Mouse (Mus musculus) forebrain, embryonic 15.5 days (tissue): ENCODE results near the gene Gna12. TPM values are rescaled to one million over a fixed set of nuclear protein-coding genes. Genes with fewer than 3 reads are reported as not detected.

Experiments used
- ATAC-seq: fragments of 200-750 bp; cut with Nextera tagmentation; replicated peaks from 2 replicates; pipeline ENCODE4 v1.8.0; 2017; ENCODE audit warnings: mild to moderate bottlenecking, moderate TSS enrichment, moderate library complexity
- H3K27ac ChIP-seq: fragments of 300-500 bp; sonication (generic); replicated peaks from 2 replicates; pipeline ENCODE4 v1.5.1; 2015; ENCODE audit warnings: mild to moderate bottlenecking, inconsistent platforms
- H3K27me3 ChIP-seq: fragments of 300-500 bp; sonication (generic); 2 replicates; pipeline ENCODE4 v1.6.1; 2015; ENCODE audit warnings: inconsistent platforms
- H3K36me3 ChIP-seq: fragments of 300-500 bp; sonication (generic); 2 replicates; pipeline ENCODE4 v1.6.1; 2015; ENCODE audit warnings: mild to moderate bottlenecking, inconsistent platforms
- H3K4me1 ChIP-seq: fragments of 300-500 bp; sonication (generic); 2 replicates; pipeline ENCODE4 v1.6.1; 2015; ENCODE audit warnings: inconsistent platforms
- H3K4me2 ChIP-seq: fragments of 300-500 bp; sonication (generic); replicated peaks from 2 replicates; pipeline ENCODE4 v1.6.1; 2015; ENCODE audit warnings: mild to moderate bottlenecking, inconsistent platforms
- H3K4me3 ChIP-seq: fragments of 300-500 bp; sonication (generic); 2 replicates; pipeline ENCODE4 v1.5.1; 2015; ENCODE audit warnings: mild to moderate bottlenecking, inconsistent platforms
- H3K9ac ChIP-seq: fragments of 300-500 bp; sonication (generic); replicated peaks from 2 replicates; pipeline ENCODE4 v1.6.1; 2015; ENCODE audit warnings: mild to moderate bottlenecking, inconsistent platforms
- H3K9me3 ChIP-seq: fragments of 300-500 bp; sonication (generic); 2 replicates; pipeline ENCODE4 v1.6.1; 2016; ENCODE audit warnings: inconsistent platforms
- WGBS: fragments of 180-500 bp; shearing (Covaris S2); methylation state at CpG from one replicate; pipeline ENCODE4 v1.1.7; 2015; ENCODE audit warnings: mixed read lengths; 5-methylcytosine and 5-hydroxymethylcytosine counted together
- polyA plus RNA-seq: library from polyadenylated mRNA; unstranded; fragments of >200 nt; fragmentation: Nextera tagmentation; extraction: Ambion mirVana; gene quantifications from 2 replicates; pipeline ENCODE4 v1.2.1, GENCODE M21; 2015

Gene Gna12
- polyA plus RNA-seq, 1 experiment from 2014 or later, result 26.3 TPM

DNA sequence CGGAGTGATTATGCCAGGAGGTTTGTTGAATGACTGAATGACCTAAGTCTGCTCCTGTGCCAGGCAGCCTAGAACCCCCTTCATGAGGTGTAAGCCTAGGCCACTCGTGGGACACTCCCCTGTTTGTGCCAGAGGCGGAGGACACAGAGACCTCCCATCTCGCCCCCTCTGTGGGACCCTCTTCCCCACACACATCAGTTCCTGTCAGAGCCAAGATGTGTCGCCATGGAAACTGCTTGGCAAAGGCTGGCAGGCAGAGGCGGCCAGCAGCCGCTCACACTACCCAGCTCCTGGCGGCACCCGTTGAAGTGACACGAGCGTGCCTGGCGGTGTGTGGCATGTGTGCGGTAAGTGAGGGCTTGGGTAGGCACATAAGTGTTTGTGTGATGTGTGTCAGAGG lies 106.4 kb downstream of the Gna12 start, which contains the start of gene Amz1:
TSS of gene Amz1 (plus strand) at position 306 of the 400 bp plus-strand sequence.
- WGBS, result 15% methylated on average over 13 of the region's 13 CpGs
- Histone ChIP-seq H3K36me3 (peaks cover 8% of the 10 kb centered on the region), H3K9ac (0 out of 2 replicates have a peak within 1 kb of the TSS, but pooled peaks have one; percentile 10), H3K4me1 (peaks cover 43% of the 10 kb centered on the region), H3K4me3 (0 out of 2 replicates have a peak within 1 kb of the TSS, but pooled peaks have one; percentile 0), H3K27ac (peak within 1 kb of the TSS; percentile 29; the same call in 1 of the 2 replicates), H3K27me3 (no peaks in the 10 kb centered on the region), H3K9me3 (no peaks in the 10 kb centered on the region), H3K4me2 (0 out of 2 replicates have a peak within 1 kb of the TSS, but pooled peaks have one; percentile 16)
- ATAC-seq, result peak; percentile 83

DNA sequence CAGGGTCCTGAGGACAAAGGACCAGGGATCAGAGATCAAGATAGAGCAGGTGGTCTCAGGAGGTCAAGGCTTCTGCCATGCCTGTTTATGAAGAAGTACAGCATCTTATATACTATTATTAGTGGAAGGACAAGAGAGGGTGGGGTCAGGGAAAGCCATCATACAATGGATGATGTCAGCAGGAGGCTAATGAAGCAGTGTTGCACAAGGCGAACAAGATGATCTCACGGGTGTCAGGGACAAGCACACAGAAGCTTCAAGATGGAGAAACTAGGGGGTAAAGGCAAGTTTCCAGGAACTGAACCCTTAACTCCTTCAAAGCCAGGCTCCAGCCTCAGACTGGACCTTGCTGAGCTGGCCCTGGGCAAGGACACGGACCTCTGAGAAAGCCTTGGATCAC lies 108.1 kb downstream of the Gna12 start:
- H3K9ac ChIP-seq, result no peak overlapping the region
- WGBS, result 61% methylated on average over 3 of the region's 3 CpGs
- no peak overlapping the region for H3K4me3 ChIP-seq

DNA sequence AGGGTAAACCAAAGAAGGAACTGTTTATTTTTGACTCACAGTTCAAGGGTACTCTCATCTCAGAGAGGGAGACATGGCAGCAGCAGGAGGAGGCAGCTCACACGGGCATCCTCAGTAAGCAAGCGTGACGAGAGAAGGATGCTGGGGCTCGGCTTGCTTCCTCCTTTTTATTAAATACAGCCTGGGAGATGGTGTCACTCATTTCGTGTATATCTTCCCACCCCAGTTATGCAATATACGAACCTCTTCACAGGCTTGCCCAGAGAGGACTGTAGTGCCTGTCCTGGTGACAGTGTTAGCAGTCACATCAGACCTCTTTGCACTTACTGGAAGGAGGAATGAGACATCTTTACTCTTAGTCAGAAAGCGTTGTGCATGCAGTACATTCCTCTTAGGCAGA lies 109.5 kb downstream of the Gna12 start:
- H3K27ac ChIP-seq, result no peak overlapping the region
- no peaks in the 10 kb centered on the region for H3K27me3 ChIP-seq
- no peaks in the 10 kb centered on the region for H3K9me3 ChIP-seq
- H3K36me3 ChIP-seq, result peaks cover 38% of the 10 kb centered on the region
- H3K4me3 ChIP-seq, result no peak overlapping the region
- ATAC-seq, result no peak
- H3K9ac ChIP-seq, result no peak overlapping the region
- no peak overlapping the region for H3K4me2 ChIP-seq
- WGBS, result 88% methylated on average over 7 of the region's 7 CpGs
- peaks cover 28% of the 10 kb centered on the region for H3K4me1 ChIP-seq

More for the DNA sequence above, 108.1 kb downstream of the Gna12 start:
- H3K27ac ChIP-seq, result no peak overlapping the region
- no peaks in the 10 kb centered on the region for H3K9me3 ChIP-seq
- H3K36me3 ChIP-seq, result peaks cover 25% of the 10 kb centered on the region
- no peaks in the 10 kb centered on the region for H3K27me3 ChIP-seq
- no peak overlapping the region for H3K4me2 ChIP-seq
- peaks cover 40% of the 10 kb centered on the region for H3K4me1 ChIP-seq
- ATAC-seq, result no peak

DNA sequence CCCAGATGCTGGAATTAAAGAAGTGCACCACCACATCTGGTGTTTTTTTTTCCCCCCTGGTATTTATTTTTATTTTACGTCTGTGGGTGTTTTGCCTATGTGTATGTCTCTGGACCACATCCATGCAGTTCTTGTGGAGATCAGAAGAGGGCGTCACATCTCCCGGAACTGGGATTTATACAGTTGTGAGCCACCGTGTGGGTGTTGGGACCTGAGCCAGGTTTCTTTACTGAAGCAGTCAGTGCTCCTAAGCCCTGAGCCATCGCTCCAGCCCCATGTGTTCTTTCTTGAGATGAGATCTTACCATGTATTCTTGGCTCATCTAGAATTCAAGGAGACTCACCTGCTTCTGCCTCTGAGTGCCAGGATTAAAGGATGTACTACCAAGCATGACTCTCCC lies 119.2 kb downstream of the Gna12 start:
- no peak for ATAC-seq
- H3K4me2 ChIP-seq, result no peak overlapping the region
- H3K36me3 ChIP-seq, result peaks cover 67% of the 10 kb centered on the region
- H3K9ac ChIP-seq, result no peak overlapping the region
- H3K9me3 ChIP-seq, result no peaks in the 10 kb centered on the region
- no peaks in the 10 kb centered on the region for H3K27me3 ChIP-seq
- no peak overlapping the region for H3K4me3 ChIP-seq
- H3K4me1 ChIP-seq, result peaks cover 4% of the 10 kb centered on the region
- 75% methylated on average over 5 of the region's 5 CpGs for WGBS
- no peak overlapping the region for H3K27ac ChIP-seq

DNA sequence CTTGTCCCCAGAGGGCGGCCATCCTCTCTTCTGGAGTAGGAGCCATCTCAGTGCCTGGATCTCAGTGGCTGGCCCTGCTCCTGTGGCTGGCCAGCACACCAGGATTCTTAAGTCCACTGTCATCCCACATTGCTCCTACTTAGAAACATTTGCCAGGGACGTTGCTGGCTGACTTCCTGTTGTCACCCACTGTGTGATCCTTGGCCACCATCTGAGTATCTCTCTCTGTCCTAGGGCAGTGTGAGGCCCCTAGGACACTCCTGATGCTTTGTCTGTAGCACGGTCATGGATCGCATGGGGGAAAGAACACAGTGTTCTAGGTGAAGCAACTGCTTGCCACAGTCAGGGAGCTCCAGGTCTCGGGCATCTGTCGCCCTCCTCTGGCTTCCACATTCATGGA lies 119.9 kb downstream of the Gna12 start:
- 93% methylated on average over 6 of the region's 6 CpGs for WGBS
- no peak for ATAC-seq

More for the DNA sequence above, 119.9 kb downstream of the Gna12 start:
- no peaks in the 10 kb centered on the region for H3K27me3 ChIP-seq
- peaks cover 11% of the 10 kb centered on the region for H3K4me1 ChIP-seq
- no peak overlapping the region for H3K27ac ChIP-seq
- H3K4me3 ChIP-seq, result no peak overlapping the region
- peaks cover 61% of the 10 kb centered on the region for H3K36me3 ChIP-seq
- H3K9me3 ChIP-seq, result no peaks in the 10 kb centered on the region
- no peak overlapping the region for H3K4me2 ChIP-seq
- no peak overlapping the region for H3K9ac ChIP-seq

Other genes with a start within 250 kb of the Gna12 start
- gene Lfng, start 223.1 kb downstream of the Gna12 start, polyA plus RNA-seq, result 25.7 and 28.8 TPM in 2 replicates
- gene Ttyh3, start 181.4 kb downstream of the Gna12 start, polyA plus RNA-seq, result 78.9 and 85.5 TPM in 2 replicates
- 22.2 and 25.1 TPM in 2 replicates for gene Iqce, start 128.1 kb downstream of the Gna12 start, polyA plus RNA-seq
- 26.3 and 28.2 TPM in 2 replicates for gene Brat1, start 125.4 kb downstream of the Gna12 start, polyA plus RNA-seq
- 4.4 and 5.3 TPM in 2 replicates for gene Amz1, start 106.3 kb downstream of the Gna12 start, polyA plus RNA-seq
- gene Card11, start 170.2 kb upstream of the Gna12 start, polyA plus RNA-seq, result 0.06 and 0.08 TPM in 2 replicates